Mouse (Mus musculus) hematopoietic stem cell, adult 5-6 weeks (primary cell): ENCODE results near the gene Tpx2. TPM values are rescaled to one million over a fixed set of nuclear protein-coding genes. Genes with fewer than 3 reads are reported as not detected.
A peak's percentile ranks its signal among the peaks of the same experiment; 100 is the strongest.

ENCODE experiments used
- ATAC-seq, 2 experiments: fragments of 125-278 bp in 1 of 2; replicated peaks in 1 of 2; 2 replicates each; pipeline ENCODE4 v1.8.0; 2016 to 2017; ENCODE audit warnings: inconsistent platforms in 2 of 2, mild to moderate bottlenecking in 2 of 2, moderate number of reproducible peaks in 2 of 2, low read depth in 1 of 2, moderate TSS enrichment in 1 of 2; ENCODE audit not compliant: low FRiP score in 2 of 2, poor library complexity in 2 of 2, severe bottlenecking in 2 of 2, insufficient read depth in 1 of 2, low TSS enrichment in 1 of 2
- total RNA-seq: library from RNA; stranded (forward); fragments of 172-1452, 232-1000 nt; gene quantifications from 2 replicates; pipeline ENCODE4 v1.2.3, GENCODE M21; 2017

Tpx2 gene
- total RNA-seq, 1 experiment from 2014 or later = 113 TPM

- no peak for ATAC-seq
Measured at GRCm38 (mm10) chr2:152924543-152924942, 76.8 kb downstream of the Tpx2 start.

GRCm38 (mm10) chr2:152925189-152925872 is 77.6 kb downstream of the Tpx2 start:
- ATAC-seq = peak; percentile 4 to 33; a peak in 1 of 4 replicates

GRCm38 (mm10) chr2:152926896-152927295 is 79.1 kb downstream of the Tpx2 start:
- ATAC-seq = no peak

- no peak for ATAC-seq
Measured at GRCm38 (mm10) chr2:152927371-152927770, 79.6 kb downstream of the Tpx2 start.

GRCm38 (mm10) chr2:152928219-152928987 is 80.6 kb downstream of the Tpx2 start:
- no peak for ATAC-seq

GRCm38 (mm10) chr2:152928988-152929370 is 81.2 kb downstream of the Tpx2 start:
- ATAC-seq = no peak

- ATAC-seq = no peak
Measured at GRCm38 (mm10) chr2:152930276-152930675, 82.5 kb downstream of the Tpx2 start.

GRCm38 (mm10) chr2:152931456-152932160 is 83.8 kb downstream of the Tpx2 start:
- ATAC-seq = no peak

GRCm38 (mm10) chr2:152933048-152933447 is 85.3 kb downstream of the Tpx2 start, which contains the start of gene Foxs1:
Gene Foxs1 (minus strand): TSS chr2:152933208.
- peak; percentile 22 to 41; a peak in 2 of 4 replicates for ATAC-seq

- peak; percentile 49 to 58; a peak in 3 of 4 replicates for ATAC-seq
Measured at GRCm38 (mm10) chr2:152933614-152934013, 85.8 kb downstream of the Tpx2 start.

- ATAC-seq = peak; percentile 57 to 59; a peak in 2 of 4 replicates
Measured at GRCm38 (mm10) chr2:152939846-152940245, 92.1 kb downstream of the Tpx2 start.

- no peak for ATAC-seq
Measured at GRCm38 (mm10) chr2:152941106-152941505, 93.3 kb downstream of the Tpx2 start.

GRCm38 (mm10) chr2:152941776-152942175 is 94.0 kb downstream of the Tpx2 start:
- no peak for ATAC-seq

GRCm38 (mm10) chr2:152942898-152943515 is 95.2 kb downstream of the Tpx2 start:
- 0 out of 4 replicates have a peak, but pooled peaks of 1 of the 2 experiments have one; percentile 18 for ATAC-seq

- 0 out of 4 replicates have a peak, but pooled peaks of 1 of the 2 experiments have one; percentile 16 for ATAC-seq
Measured at GRCm38 (mm10) chr2:152943568-152943967, 95.8 kb downstream of the Tpx2 start.

- ATAC-seq = no peak
Measured at GRCm38 (mm10) chr2:152944013-152944412, 96.2 kb downstream of the Tpx2 start.
